Mouse (Mus musculus) left cerebral cortex, postnatal 36 days (tissue): ENCODE results near the gene Mpzl2. TPM values are rescaled to one million over a fixed set of nuclear protein-coding genes. Genes with fewer than 3 reads are reported as not detected.
A peak's percentile ranks its signal among the peaks of the same experiment; 100 is the strongest.
"Not testable (repeated sequence)": the region's sequence is repeated elsewhere in the genome, so short reads cannot be mapped to it uniquely, and the experiment has no call there.

Experiments
- DNase-seq, 2 experiments: peaks; one replicate each; pipeline ENCODE4 v3.0.0; 2021 to 2022; ENCODE audit warnings: low spot score in 2 of 2, mixed read lengths in 1 of 2
- intact Hi-C: fragments of 180-260 bp; cut with DNase I; formaldehyde crosslinking; loops from one replicate; pipeline ENCODE4 v1.15.1; 2025
- total RNA-seq, 2 experiments: library from RNA; stranded (reverse); gene quantifications; 2 replicates each; pipeline ENCODE4 v1.2.3; 2021

Mpzl2 gene
- total RNA-seq, 2 experiments from 2014 or later: 0.84 to 1.4 TPM

DNA sequence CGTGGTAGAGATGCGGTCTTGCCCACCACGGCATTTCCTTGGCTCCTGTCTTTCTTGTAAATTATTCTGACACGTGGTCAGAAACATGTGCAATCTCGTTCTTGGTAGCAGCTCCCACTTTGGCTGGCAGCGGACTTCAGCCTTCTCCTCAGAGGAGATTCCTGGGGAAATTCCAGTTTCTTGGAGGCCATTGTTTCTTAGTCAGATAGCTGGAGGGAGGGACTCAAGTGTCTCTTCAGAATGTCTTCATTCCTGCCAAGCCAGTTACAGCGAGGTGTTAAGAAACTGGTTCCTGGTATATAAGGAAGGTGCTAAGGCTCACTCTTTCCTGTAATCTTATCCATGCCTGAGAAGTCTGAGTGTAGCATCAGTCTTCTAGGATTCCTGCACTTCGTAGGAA lies 12.2 kb upstream of the Mpzl2 start:
- intact Hi-C loops: no loop called here

DNA sequence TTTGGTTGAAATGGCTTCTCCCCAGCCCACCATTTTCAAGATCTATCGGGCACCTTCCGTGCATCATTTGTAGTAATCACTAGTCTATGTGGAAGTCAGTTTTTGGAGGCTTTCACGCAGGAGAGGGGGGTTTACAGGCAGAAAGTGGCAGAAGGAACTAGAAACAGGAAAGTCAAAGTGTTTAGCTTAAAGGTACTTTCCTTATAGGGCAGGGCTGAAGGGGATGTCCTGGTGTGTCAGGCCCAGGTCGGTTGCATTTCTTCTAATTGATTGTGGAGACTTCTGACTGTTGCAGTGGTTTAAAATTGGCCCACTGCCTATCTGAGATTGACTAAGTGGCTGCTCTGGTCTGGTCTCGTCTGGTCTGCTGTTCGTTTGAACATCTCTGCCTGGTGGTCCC lies 9.3 kb upstream of the Mpzl2 start:
- intact Hi-C loops: no loop called here
- no peak for DNase-seq

More for the DNA sequence above, 12.2 kb upstream of the Mpzl2 start:
- no peak for DNase-seq

DNA sequence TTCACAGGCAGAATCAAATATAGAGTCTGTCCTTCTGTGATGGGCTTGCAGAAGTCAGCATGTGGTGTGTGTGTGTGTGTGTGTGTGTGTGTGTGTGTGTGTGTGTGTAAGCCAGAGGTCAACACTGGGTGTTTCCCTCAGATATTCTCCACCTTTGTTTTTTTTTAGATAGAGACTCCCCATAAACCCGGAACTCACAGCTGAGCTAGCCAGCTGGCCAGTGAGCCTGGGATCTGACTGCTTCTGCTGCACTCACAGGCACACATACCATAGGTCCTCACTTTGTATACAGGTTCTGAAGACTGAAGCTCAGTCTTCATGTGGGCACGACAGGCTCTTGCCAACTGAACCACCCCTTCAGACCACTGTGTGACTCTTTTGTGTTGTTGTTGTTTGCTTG lies 7.3 kb upstream of the Mpzl2 start:
- intact Hi-C loops: no loop called here
- DNase-seq: no peak

DNA sequence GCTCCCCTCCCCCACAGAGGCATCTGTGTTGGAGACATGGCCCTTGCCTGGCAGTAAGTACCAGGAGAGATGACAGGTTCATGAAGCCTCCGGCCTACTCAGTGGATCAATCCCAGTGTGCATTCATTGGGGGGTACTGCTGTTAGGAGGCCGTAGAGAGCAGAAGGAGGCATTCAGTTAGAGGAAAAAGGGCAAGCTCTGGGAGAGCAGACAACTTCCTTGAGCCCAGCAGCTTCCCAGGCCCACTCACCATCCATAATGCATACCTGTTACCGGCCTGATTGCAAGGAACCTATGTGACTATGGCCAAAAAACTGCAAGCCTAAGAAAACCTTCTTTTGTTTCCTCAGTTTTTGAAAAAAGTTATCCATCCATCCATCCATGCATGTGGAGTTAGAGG lies 5.1 kb upstream of the Mpzl2 start:
- intact Hi-C loops: no loop called here
- DNase-seq: no peak

DNA sequence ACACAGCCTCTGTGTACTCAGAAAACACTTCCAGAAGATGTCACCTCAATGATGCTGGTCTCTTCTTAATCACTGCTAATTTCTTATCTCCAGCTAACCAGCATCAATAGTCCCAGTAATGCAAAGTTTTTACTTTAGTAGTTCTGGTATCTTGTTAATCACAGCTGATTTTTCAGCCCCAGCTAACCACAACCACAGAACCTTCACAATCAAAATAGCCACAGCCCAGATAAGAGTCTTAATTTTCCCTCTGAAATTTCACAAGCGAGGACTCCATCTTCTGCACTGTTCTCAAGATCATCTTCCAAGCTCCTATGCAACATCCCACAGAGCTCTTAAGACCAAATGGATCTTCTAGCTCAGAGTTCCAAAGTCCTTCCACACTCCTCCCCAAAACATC lies 1.8 kb upstream of the Mpzl2 start:
- DNase-seq, intact Hi-C loops: not testable (repeated sequence)

DNA sequence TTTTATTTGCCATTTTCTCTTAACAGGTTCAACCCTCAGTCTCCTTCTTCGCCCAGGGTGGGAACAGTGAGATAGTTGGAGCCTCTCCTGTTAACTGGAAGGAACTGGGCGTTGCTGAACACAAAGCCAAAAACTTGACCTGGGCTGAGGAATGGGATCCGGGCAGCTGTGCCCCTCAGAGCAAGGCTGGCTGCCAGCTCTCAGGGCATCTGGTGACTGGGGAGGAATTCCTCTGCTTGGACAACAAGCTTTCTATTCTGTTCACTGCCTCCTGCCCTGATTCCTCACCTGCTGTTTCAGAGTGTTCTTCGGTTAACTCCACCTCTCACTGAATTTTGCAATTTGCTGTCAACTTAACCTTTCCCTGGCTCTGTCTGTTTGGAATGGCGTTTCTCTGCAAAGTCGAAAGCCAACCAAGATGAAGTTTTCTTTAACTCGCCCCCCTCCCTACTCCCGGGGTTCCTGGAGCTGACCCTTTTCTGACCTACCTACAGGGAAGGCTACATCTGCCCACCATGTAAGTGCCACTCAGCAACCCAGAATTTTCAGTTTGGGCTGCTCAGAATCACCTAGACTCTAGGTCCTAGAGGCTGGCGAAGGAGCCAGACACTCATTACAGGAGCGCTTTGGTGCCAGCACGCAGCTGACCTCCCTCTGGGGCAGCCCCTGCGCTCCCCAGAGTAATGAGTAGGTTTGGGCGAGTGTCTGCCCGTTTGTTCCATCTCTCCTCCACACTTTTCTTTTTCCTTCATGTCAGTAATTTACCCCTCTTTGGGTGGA lies 657 bp downstream of the Mpzl2 start:
- intact Hi-C loops: no loop called here

DNA sequence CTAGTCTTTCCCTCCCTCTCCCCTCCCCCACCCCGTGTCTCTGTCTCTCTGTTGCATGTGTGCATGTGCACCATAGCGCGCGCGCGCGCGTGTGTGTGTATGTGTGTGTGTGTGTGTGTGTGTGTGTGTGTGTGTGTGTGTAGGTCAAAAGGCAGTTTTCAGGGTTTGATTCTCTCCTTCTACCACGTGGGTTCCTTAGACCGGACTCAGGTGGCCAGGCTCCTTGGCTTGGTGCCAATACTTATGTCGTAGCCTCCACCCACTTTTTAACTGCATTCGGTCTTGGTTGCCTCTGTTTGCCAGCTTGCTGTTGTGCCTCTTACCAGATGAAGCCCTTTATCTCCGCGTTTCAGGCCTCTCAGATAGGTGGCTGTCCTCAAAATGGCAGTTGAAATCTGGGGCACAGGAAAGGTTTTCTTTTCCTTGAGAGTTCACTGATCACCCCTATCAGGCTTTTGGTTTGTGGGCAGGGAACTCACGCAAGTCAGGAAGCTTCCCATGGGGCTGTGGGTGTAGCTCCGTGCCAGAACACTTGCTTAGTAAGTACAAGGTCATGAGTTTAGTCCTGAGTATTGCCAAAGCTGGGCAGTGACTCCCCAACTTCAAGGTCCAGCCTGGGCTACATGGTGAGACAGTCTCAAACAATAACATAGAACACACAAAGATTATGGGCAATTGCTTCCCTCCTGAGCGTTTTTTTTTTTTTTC lies 1.7 kb downstream of the Mpzl2 start:
- DNase-seq: no peak
- intact Hi-C loops: no loop called here

More for the DNA sequence above, 657 bp downstream of the Mpzl2 start:
- no peak for DNase-seq

DNA sequence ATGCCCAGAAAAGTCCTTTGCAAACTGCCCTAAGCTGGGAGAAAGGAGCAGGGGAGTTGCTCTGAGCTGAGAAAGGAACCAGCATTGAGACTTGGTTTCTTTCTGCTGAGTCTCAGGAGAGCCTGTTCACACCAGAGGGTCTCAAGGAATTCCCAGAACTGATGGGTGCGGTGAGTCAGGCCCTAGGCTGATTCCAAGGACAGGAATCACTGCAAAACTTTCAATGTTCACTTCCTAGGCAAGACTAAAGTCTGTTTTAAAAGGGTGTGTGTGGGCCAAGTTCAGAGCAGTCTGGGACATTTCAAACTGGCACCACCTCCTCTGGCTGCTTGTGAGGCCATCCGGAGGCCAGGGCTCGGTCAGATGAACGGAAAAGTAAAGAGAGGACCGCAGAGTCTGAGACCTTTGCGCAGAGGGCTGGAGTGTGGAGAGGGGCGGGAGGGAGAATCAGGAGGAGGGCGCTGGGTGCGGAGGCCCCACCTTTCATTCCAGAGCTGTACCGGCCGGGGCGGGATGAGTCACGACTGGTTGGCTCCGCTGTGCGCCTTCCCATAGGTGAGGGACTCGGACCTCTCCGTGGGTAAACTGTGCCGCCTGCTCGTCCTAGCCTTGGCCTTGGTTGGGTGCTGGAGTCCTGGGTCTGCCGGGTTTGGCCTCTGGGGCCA lies 2.6 kb downstream of the Mpzl2 start:
- intact Hi-C loops: no loop called here
- DNase-seq: no peak

DNA sequence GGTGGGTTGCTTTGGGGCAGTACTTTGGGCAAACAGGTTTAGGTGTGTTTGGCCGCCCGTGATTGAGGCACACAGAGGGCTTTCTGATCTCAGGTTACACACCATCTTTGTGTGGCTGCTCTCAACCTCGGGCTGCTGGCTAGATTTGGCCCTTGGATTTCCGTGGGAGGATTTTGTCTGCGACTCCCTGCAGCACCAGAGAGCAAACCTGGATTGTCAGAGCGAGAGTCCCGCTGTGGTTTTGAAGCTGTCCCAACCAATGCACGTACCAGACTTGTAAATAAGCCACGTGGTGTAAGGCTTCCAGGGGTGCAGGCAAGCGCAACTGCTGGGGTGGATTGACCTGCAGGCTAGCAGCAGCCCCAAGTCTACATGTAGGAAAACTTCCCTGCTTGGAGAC lies 3.3 kb downstream of the Mpzl2 start:
- DNase-seq: no peak
- intact Hi-C loops: no loop called here

DNA sequence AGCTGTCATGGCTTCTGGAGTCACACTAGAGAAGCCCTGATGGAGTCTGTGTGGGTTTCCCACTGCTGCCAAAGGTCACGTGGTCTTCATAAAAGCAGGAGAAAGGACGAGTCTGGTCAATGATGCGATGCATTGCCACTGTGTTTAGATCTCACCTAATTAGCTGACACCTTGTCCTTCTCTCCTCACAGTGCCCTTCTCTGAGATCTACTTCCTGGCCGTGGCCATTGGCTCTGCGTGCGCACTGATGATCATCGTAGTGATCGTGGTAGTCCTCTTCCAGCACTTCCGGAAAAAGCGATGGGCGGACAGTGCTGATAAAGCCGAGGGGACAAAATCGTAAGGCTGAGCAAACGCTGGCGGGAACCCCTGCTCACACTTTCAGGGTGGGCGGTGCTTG lies 7.4 kb downstream of the Mpzl2 start:
- intact Hi-C loops: no loop called here
- DNase-seq: no peak

DNA sequence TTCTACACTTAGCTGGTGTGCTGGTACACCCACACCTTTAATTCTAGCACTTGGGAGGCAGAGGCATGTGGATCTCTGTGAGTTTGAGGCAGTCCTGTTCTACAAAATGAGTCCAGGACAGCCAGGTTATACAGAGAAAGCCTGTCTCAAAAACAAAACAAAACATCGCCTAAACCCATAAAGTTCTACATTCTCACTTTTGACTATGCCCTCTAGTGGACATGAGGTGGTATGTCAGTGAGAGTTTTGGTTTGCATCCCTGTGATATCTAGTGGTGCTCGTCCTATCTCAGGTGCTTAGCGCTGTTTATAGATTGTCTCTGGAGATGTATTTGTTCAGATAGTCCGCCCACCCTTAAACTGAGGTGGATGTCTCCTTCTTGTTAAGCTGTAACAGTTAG lies 8.9 kb downstream of the Mpzl2 start:
- intact Hi-C loops: no loop called here
- no peak for DNase-seq

DNA sequence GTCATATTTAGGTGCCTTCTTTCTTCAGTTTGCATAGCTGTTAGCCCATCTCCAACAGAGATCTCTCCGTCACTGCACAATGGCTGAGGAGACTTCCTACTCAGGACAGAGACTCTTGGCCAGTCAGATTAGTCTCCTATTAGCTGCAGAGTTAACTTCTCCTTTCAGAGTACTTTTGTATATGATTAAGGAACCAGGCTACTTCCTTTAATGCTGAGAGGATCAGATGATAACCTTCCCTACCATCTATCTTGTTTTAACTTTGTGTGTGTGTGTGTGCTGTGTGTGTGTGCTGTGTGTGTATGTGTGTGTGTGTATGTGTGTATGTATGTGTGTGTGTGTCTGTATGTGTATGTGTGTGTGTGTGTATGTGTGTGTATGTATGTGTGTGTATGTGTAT lies 10.1 kb downstream of the Mpzl2 start:
- intact Hi-C loops: no loop called here
- no peak for DNase-seq

DNA sequence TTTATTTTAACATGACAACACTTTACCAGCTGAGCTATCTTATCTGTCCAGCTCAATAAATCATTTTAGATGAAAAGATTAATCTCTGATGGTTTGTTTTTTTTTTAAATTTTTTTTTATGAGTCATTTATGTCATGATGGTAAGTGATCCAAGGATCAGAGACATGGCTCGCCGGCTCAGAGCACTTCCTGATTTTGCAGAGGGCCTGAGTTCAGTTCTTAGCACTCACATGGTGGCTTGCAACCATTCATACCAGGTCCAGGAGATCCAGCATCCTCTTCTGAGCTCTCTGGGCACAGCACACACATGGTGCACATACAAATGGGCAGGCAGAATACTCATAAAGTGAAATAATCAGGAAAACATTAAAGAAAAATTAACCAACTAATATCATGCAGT lies 10.7 kb downstream of the Mpzl2 start:
- intact Hi-C loops: no loop called here
- no peak for DNase-seq

DNA sequence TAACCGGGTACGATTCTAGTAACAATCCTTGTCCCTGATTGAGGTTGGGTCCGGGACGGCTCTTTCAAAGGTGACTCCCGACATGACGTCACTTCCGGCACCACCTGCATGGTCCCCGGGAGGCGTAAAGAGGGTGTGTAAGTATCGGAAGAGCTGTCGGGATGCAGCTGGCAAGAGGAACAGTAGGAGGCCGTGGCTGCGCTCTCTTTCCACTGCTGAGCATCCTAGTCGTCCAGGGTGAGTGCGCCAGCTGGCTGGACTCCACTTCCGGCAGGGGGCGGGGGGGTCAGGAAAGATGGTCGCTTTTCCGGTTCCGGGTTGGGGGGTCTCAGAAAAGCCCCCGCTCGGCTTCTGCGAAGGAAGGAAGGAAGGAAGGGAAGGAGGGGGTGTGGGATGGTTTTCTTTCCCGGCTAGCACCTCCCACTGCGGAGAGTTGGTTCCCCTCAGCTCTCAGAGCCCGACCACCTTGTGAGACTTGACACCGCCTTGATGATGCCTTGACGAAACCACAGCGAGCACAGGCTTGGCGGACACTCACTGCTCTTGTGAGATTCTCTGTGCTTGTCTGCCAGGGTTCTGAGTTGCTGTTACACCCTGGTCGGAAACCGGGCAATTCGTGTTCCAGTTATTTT lies 15.6 kb downstream of the Mpzl2 start, which contains the start of gene Mpzl3:
Gene Mpzl3, plus strand, starts transcription at position 105 of the 632 bp plus-strand sequence.
- peak; percentile 87 to 89 for DNase-seq
- intact Hi-C loops: loop anchor here (5.0 kb wide), 2 partner anchors 62 to 88 kb away; partner anchors contain the start of genes Scn2b and Ube4a

DNA sequence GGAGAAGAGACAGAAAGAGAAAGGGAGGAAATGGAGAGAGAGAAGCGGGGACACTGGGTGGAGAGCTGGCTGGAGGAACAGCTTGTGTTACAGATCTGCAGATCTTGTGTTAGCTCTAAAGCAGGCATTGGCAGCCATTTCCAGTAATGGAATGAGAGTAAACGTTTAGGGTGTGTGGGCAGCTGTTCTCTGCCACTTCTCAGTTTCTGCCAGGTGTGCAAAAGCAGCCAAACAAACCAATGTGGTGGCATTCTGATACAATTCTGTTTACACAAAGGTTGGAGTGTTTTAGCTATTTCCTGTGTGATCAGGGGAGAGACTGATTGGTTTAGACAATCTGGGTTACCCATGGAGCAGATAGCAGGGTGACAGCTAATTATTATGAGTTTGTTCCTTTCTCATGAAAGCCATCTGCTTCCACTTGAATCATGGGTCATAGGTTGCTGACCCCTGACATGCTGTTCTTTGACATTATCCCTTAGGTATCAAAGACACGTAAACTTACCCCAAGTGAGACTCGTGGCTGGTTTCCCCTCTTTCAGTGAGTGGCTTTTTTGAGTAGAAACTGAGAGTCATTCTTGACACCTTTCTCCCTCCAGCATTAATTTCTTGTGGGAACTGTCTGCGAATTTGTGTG lies 18.8 kb downstream of the Mpzl2 start:
- DNase-seq: no peak
- intact Hi-C loops: loop anchor here (5.0 kb wide), 2 partner anchors 59 to 91 kb away; partner anchors contain the start of genes Scn2b and Ube4a

DNA sequence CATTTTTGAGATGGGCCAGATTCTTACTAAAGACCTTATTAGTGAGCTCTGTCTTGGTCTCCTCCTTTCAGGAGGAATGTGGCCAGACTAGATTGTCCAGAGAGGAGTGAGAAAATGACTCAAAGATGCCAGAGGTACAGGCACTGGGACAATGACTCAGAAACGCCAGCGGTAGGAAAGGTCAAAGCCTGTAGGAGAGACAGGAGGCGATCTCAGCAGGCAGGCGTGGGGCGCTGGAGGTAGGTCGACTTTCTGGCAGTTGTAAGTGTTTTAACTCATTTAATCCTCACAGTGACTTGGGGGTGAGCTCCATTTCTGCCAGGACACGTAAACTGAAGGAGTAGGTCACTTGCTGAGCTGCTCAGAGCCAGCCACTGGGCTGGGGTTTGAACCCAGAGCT lies 20.6 kb downstream of the Mpzl2 start:
- intact Hi-C loops: no loop called here
- no peak for DNase-seq

DNA sequence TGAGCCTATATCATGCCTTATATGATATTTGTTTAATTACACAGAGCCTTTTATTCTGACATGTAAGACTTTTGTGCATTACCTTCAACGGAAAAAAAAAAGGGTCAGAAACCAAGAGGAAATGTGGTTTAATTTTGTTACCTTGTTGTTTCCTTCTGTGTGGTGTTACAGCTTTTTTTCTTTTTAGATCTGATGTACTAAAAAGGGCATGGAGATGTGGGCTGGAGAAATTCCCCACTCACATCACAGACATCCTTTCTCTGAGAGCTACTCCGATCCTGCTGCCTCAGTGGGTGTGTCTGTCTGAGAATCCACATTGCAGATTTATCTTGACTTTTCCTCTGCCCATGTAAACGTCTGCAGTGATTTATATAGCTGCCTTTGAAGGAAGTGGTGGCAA lies 23.1 kb downstream of the Mpzl2 start:
- no peak for DNase-seq
- intact Hi-C loops: no loop called here

DNA sequence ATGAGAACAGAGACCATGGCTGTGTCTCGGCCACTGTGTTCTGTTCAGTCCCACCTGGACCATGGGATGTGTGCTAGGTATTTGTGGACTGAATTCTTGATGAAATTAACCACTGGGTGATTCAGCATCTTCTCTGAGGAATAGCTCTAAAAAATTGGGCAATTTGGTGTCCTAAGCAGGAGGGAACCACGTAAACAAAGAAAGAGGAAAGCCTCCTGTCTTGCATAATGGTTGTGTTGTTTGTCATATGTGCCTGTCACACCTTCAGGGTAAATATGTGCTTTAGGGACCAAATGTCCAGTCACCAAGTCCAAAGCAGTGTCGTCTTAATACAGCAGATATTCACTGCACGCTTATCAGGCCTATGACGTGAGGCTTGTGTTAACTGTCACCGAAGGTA lies 24.8 kb downstream of the Mpzl2 start:
- no peak for DNase-seq
- intact Hi-C loops: no loop called here

DNA sequence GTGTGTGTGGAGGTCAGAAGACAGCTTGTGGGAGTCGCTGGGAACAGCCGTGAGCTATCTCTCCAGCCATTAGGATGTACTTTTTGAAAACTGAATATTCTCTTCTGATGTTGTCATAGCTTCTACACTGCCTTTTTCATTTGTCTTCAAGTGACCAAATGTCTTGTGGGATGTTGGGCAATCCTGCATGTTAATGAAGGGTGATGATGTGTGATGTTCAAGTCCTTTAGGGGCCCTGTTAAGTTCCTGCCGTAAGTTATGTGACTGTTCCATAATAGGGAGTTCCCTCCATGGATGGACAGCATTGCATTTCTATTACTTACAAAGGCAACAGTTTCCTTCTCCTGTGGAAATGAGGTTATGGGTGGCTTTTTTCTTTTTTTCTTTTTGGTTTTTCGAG lies 27.1 kb downstream of the Mpzl2 start:
- DNase-seq: no peak
- intact Hi-C loops: no loop called here

DNA sequence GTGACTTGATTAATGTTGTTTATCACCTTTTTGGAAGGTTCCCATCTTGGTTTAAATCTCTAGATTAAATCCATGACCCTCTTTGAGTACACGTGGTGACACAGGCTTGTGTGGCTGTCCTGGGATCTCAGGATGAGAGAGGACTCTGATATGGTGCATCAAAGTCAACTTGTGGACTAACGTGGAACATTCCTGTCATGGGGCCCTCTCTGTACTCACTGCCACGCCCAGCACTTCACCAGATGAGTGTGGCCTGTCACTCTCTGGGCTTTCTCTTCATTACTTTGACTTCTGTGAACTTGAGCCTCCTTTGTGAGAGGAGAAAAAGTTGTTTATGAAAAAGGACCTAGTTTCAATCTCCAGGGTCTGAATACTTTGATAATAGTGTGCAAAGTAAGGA lies 32.2 kb downstream of the Mpzl2 start:
- intact Hi-C loops: no loop called here
- DNase-seq: no peak
